Mouse (Mus musculus) lung, adult 2 months (tissue): ENCODE data around the gene Cep152.

Source experiments
- CTCF ChIP-seq: fragments of 200-500 bp; IDR thresholded peaks from 2 replicates; pipeline ENCODE4 v1.5.1; 2011; ENCODE audit warnings: mild to moderate bottlenecking, low read length, control low read depth; ENCODE audit not compliant: insufficient read depth
- POLR2A ChIP-seq: fragments of 200-500 bp; IDR thresholded peaks from 2 replicates; pipeline ENCODE4 v1.6.1; 2011; ENCODE audit warnings: low read depth, mild to moderate bottlenecking, control low read depth, low read length, borderline replicate concordance; ENCODE audit errors: extremely low read depth

GRCm38 (mm10) chr2:125591895-125592294 lies 33.0 kb downstream of the Cep152 start:
- TF ChIP-seq POLR2A (no peak), CTCF (no peak)
